Mouse (Mus musculus): ENCODE data around the gene Catsperz.

GRCm38 (mm10) chr19:6922901-6923735 is 2.1 kb downstream of the Catsperz start:
- no peak for TF ChIP-seq CTCF (IDR thresholded peaks at IDR 0.05; ENCODE audit: control insufficient read depth, insufficient read depth, insufficient read length)
- no peak for TF ChIP-seq CEBPB (IDR thresholded peaks at IDR 0.05; ENCODE audit: low read depth)

All from C2C12 (cell line).